Mouse (Mus musculus): ENCODE measurements at regions not wholly inside any gene's neighbourhood (a gene's known extent, or its start where the extent isn't known, plus 50 kb on each side); places are given as distances from the start of the nearest gene placed in this dataset.

- DNase-seq = no peak
Observed at GRCm38 (mm10) chr2:79188511-79189193, 66.6 kb upstream of the Itga4 start.

GRCm38 (mm10) chr2:79193851-79194250 lies 61.4 kb upstream of the Itga4 start:
- DNase-seq = no peak

- no peak for DNase-seq
Observed at GRCm38 (mm10) chr2:79201677-79202076, 53.5 kb upstream of the Itga4 start.
